Mouse (Mus musculus) limb, embryonic 14.5 days (tissue): Measurements from ENCODE around the gene Platr17. TPM values are rescaled to one million over a fixed set of nuclear protein-coding genes. Genes with fewer than 3 reads are reported as not detected.

Source experiments
- ATAC-seq: fragments of 200-750 bp; cut with Nextera tagmentation; 2 replicates; pipeline ENCODE4 v1.8.0; 2017; ENCODE audit warnings: low read depth, moderate number of reproducible peaks, moderate TSS enrichment; ENCODE audit not compliant: low FRiP score
- DNase-seq: peaks from one replicate; pipeline ENCODE4 v3.0.0-alpha.2; 2015; ENCODE audit warnings: low spot score
- H3K27ac ChIP-seq: fragments of 300-500 bp; sonication (generic); replicated peaks from 2 replicates; pipeline ENCODE4 v1.5.1; 2014; ENCODE audit warnings: low read depth, mild to moderate bottlenecking, low read length, moderate library complexity, mixed read lengths
- H3K27me3 ChIP-seq: fragments of 300-500 bp; sonication (generic); 2 replicates; pipeline ENCODE4 v1.6.1; 2014; ENCODE audit warnings: low read length, mixed read lengths; ENCODE audit not compliant: control insufficient read depth, insufficient read depth
- H3K36me3 ChIP-seq: fragments of 300-500 bp; sonication (generic); 2 replicates; pipeline ENCODE4 v1.6.1; 2014; ENCODE audit warnings: mild to moderate bottlenecking, low read length, moderate library complexity, mixed read lengths; ENCODE audit not compliant: control insufficient read depth, insufficient read depth
- H3K4me1 ChIP-seq: fragments of 300-500 bp; sonication (generic); 2 replicates; pipeline ENCODE4 v1.6.1; 2014; ENCODE audit warnings: antibody characterized with exemption, low read length, mixed read lengths; ENCODE audit not compliant: control insufficient read depth, insufficient read depth
- H3K4me2 ChIP-seq: fragments of 300-500 bp; sonication (generic); replicated peaks from 2 replicates; pipeline ENCODE4 v1.6.1; 2014; ENCODE audit warnings: low read depth, mild to moderate bottlenecking, low read length, moderate library complexity; ENCODE audit not compliant: severe bottlenecking
- H3K4me3 ChIP-seq: fragments of 300-500 bp; sonication (generic); replicated peaks from 2 replicates; pipeline ENCODE4 v1.5.1; 2014; ENCODE audit warnings: low read length
- H3K9ac ChIP-seq: fragments of 300-500 bp; sonication (generic); 2 replicates; pipeline ENCODE4 v1.6.1; 2014; ENCODE audit warnings: mild to moderate bottlenecking, low read depth, low read length, moderate library complexity; ENCODE audit not compliant: severe bottlenecking
- H3K9me3 ChIP-seq: fragments of 300-500 bp; sonication (generic); 2 replicates; pipeline ENCODE4 v1.6.1; 2016; ENCODE audit warnings: low read length; ENCODE audit not compliant: control insufficient read depth
- POLR2A ChIP-seq: fragments of 200-500 bp; IDR thresholded peaks from 2 replicates; pipeline ENCODE4 v1.8.0; 2012; ENCODE audit warnings: inconsistent platforms, mild to moderate bottlenecking, moderate library complexity, borderline replicate concordance; ENCODE audit not compliant: insufficient read depth, insufficient read length; ENCODE audit errors: extremely low read depth
- WGBS: fragments of 180-500 bp; shearing (Covaris S2); extraction: QIAGEN DNeasy Blood & Tissue Kit; methylation state at CpG from one replicate; pipeline ENCODE4 v1.1.7; 2014; 5-methylcytosine and 5-hydroxymethylcytosine counted together
- microRNA-seq: library from miRNA; unstranded; fragments of <30 nt; microRNA quantifications from one replicate; pipeline ENCODE4, GENCODE M21; 2016
- polyA plus RNA-seq, 2 experiments: library from polyadenylated mRNA; depleted of rRNA in 1 of 2; stranded (reverse) in 1 of 2; unstranded in 1 of 2; fragments of >200 nt; fragmentation: Nextera tagmentation in 1 of 2; extraction: Ambion mirVana in 1 of 2; gene quantifications; 2 replicates each; pipeline versions ENCODE4 v1.2.1 to v1.2.3; 2012 to 2014

The Platr17 gene
- polyA plus RNA-seq, 2 experiments, result 0.34 to 0.40 TPM

GRCm38 (mm10) chr17:33952879-33953278, 47.9 kb downstream of the Platr17 start:
- ATAC-seq (no peak), DNase-seq (no peak)
- WGBS, result 76% methylated on average over 4 of the region's 4 CpGs
- no peak overlapping the region for H3K27ac ChIP-seq
- no peak for TF ChIP-seq POLR2A
- no peaks in the 10 kb centered on the region for H3K27me3 ChIP-seq
- H3K36me3 ChIP-seq, result peaks cover 54% of the 10 kb centered on the region
- peak overlapping the region; percentile 21; the same call in 1 of the 2 replicates for H3K9ac ChIP-seq
- no peaks in the 10 kb centered on the region for H3K9me3 ChIP-seq
- H3K4me2 ChIP-seq, result 0 out of 2 replicates have a peak overlapping the region, but pooled peaks have one; percentile 7
- peaks cover 38% of the 10 kb centered on the region for H3K4me1 ChIP-seq
- H3K4me3 ChIP-seq, result no peak overlapping the region

- WGBS, result 88% methylated on average over 3 of the region's 3 CpGs
- Histone ChIP-seq H3K9me3 (no peaks in the 10 kb centered on the region), H3K4me1 (peaks cover 38% of the 10 kb centered on the region), H3K27ac (no peak overlapping the region), H3K4me3 (no peak overlapping the region), H3K27me3 (no peaks in the 10 kb centered on the region), H3K4me2 (no peak overlapping the region), H3K9ac (peak overlapping the region; percentile 21; the same call in 1 of the 2 replicates), H3K36me3 (peaks cover 58% of the 10 kb centered on the region)
- ATAC-seq (no peak), DNase-seq (no peak)
- TF ChIP-seq POLR2A, result no peak
Observed at GRCm38 (mm10) chr17:33953310-33953709, 48.4 kb downstream of the Platr17 start.

GRCm38 (mm10) chr17:33953961-33954565, 49.1 kb downstream of the Platr17 start:
- peak overlapping the region; percentile 96 for H3K9ac ChIP-seq
- DNase-seq (no peak), ATAC-seq (no peak)
- peak overlapping the region; percentile 91; the same call in 1 of the 2 replicates for H3K27ac ChIP-seq
- TF ChIP-seq POLR2A, result no peak
- H3K4me3 ChIP-seq, result peak overlapping the region; percentile 95
- WGBS, result 32% methylated on average over 5 of the region's 5 CpGs
- H3K4me1 ChIP-seq, result peaks cover 38% of the 10 kb centered on the region
- H3K36me3 ChIP-seq, result peaks cover 59% of the 10 kb centered on the region
- no peaks in the 10 kb centered on the region for H3K9me3 ChIP-seq
- no peaks in the 10 kb centered on the region for H3K27me3 ChIP-seq
- H3K4me2 ChIP-seq, result peak overlapping the region; percentile 99

- H3K27me3 ChIP-seq, result no peaks in the 10 kb centered on the region
- 1% methylated on average over 33 of the region's 33 CpGs for WGBS
- DNase-seq (no peak), ATAC-seq (peak; percentile 7)
- H3K27ac ChIP-seq, result peak overlapping the region; percentile 91
- H3K36me3 ChIP-seq, result peaks cover 60% of the 10 kb centered on the region
- H3K4me2 ChIP-seq, result peak overlapping the region; percentile 99
- H3K4me1 ChIP-seq, result peaks cover 38% of the 10 kb centered on the region
- no peaks in the 10 kb centered on the region for H3K9me3 ChIP-seq
- peak overlapping the region; percentile 96 for H3K9ac ChIP-seq
- TF ChIP-seq POLR2A, result no peak
- H3K4me3 ChIP-seq, result peak overlapping the region; percentile 95
Observed at GRCm38 (mm10) chr17:33954646-33955554, 50.0 kb downstream of the Platr17 start.

GRCm38 (mm10) chr17:33955555-33956214, 50.8 kb downstream of the Platr17 start, which contains the start of the genes Vps52 and Rps18:
TSS of gene Vps52 (plus strand) at chr17:33955812.
TSS of gene Rps18 (minus strand) at chr17:33956001.
- ATAC-seq (peak; percentile 88), DNase-seq (peak; percentile 99)
- TF ChIP-seq POLR2A, result peak; percentile 98; the same call in 1 of the 2 replicates
- Histone ChIP-seq H3K9me3 (no peaks in the 10 kb centered on the region), H3K27ac (peak within 1 kb of the TSS; percentile 91), H3K27me3 (no peaks in the 10 kb centered on the region), H3K36me3 (peaks cover 59% of the 10 kb centered on the region), H3K9ac (peak within 1 kb of the TSS; percentile 96), H3K4me2 (peak within 1 kb of the TSS; percentile 99), H3K4me3 (peak within 1 kb of the TSS; percentile 95), H3K4me1 (peaks cover 33% of the 10 kb centered on the region)
- WGBS, result under 1% methylated on average over 48 of the region's 50 CpGs

Small RNAs within 50 kb of the gene (microRNA-seq; reads per million reads assigned to microRNA genes)
- not detected for gene Gm27740

Other genes with a start within 250 kb of the Platr17 start
- 260 and 317 TPM in 2 replicates for gene Hnrnpm, start 218.3 kb upstream of the Platr17 start, polyA plus RNA-seq (2012; rRNA removed)
- gene Hnrnpm, start 218.3 kb upstream of the Platr17 start, polyA plus RNA-seq (2014; fragmentation: Nextera tagmentation; extraction: Ambion mirVana), result 287 and 310 TPM in 2 replicates
- 42.7 and 56.3 TPM in 2 replicates for gene March2, start 186.5 kb upstream of the Platr17 start, polyA plus RNA-seq (2012; rRNA removed)
- gene March2, start 186.5 kb upstream of the Platr17 start, polyA plus RNA-seq (2014; fragmentation: Nextera tagmentation; extraction: Ambion mirVana), result 56.2 and 58.1 TPM in 2 replicates
- gene Rab11b, start 144.6 kb upstream of the Platr17 start, polyA plus RNA-seq (2012; rRNA removed), result 312 and 394 TPM in 2 replicates
- 192 and 221 TPM in 2 replicates for gene Rab11b, start 144.6 kb upstream of the Platr17 start, polyA plus RNA-seq (2014; fragmentation: Nextera tagmentation; extraction: Ambion mirVana)
- gene Angptl4, start 123.3 kb upstream of the Platr17 start, polyA plus RNA-seq (2012; rRNA removed), result 29.7 and 32.6 TPM in 2 replicates
- gene Angptl4, start 123.3 kb upstream of the Platr17 start, polyA plus RNA-seq (2014; fragmentation: Nextera tagmentation; extraction: Ambion mirVana), result 44.2 and 61.1 TPM in 2 replicates
- gene Kank3, start 94.6 kb upstream of the Platr17 start, polyA plus RNA-seq (2012; rRNA removed), result 45.3 and 52.3 TPM in 2 replicates
- gene Kank3, start 94.6 kb upstream of the Platr17 start, polyA plus RNA-seq (2014; fragmentation: Nextera tagmentation; extraction: Ambion mirVana), result 31.1 and 32.1 TPM in 2 replicates
- 1,470 and 1,488 TPM in 2 replicates for gene Rps28, start 80.6 kb upstream of the Platr17 start, polyA plus RNA-seq (2012; rRNA removed)
- gene Rps28, start 80.6 kb upstream of the Platr17 start, polyA plus RNA-seq (2014; fragmentation: Nextera tagmentation; extraction: Ambion mirVana), result 1,253 and 1,319 TPM in 2 replicates
- gene Ndufa7, start 80.6 kb upstream of the Platr17 start, polyA plus RNA-seq (2012; rRNA removed), result 302 and 363 TPM in 2 replicates
- 505 and 530 TPM in 2 replicates for gene Ndufa7, start 80.6 kb upstream of the Platr17 start, polyA plus RNA-seq (2014; fragmentation: Nextera tagmentation; extraction: Ambion mirVana)
- gene Cd320, start 62.0 kb upstream of the Platr17 start, polyA plus RNA-seq (2012; rRNA removed), result 42.9 and 45.9 TPM in 2 replicates
- 57.9 and 59.4 TPM in 2 replicates for gene Cd320, start 62.0 kb upstream of the Platr17 start, polyA plus RNA-seq (2014; fragmentation: Nextera tagmentation; extraction: Ambion mirVana)
- gene Gm7029, start 31.3 kb upstream of the Platr17 start, polyA plus RNA-seq (2012; rRNA removed), result not detected in 2 replicates
- not detected in 2 replicates for gene Gm7029, start 31.3 kb upstream of the Platr17 start, polyA plus RNA-seq (2014; fragmentation: Nextera tagmentation; extraction: Ambion mirVana)
- 58.8 and 60.6 TPM in 2 replicates for gene Kifc1, start 14.5 kb upstream of the Platr17 start, polyA plus RNA-seq (2012; rRNA removed)
- gene Kifc1, start 14.5 kb upstream of the Platr17 start, polyA plus RNA-seq (2014; fragmentation: Nextera tagmentation; extraction: Ambion mirVana), result 6.2 and 6.7 TPM in 2 replicates
- gene Daxx, start 4.3 kb downstream of the Platr17 start, polyA plus RNA-seq (2012; rRNA removed), result 46.1 and 53.6 TPM in 2 replicates
- 40.5 and 44.1 TPM in 2 replicates for gene Daxx, start 4.3 kb downstream of the Platr17 start, polyA plus RNA-seq (2014; fragmentation: Nextera tagmentation; extraction: Ambion mirVana)
- gene Tapbp, start 10.8 kb downstream of the Platr17 start, polyA plus RNA-seq (2012; rRNA removed), result 18.7 and 23.8 TPM in 2 replicates
- 28.9 and 30.5 TPM in 2 replicates for gene Tapbp, start 10.8 kb downstream of the Platr17 start, polyA plus RNA-seq (2014; fragmentation: Nextera tagmentation; extraction: Ambion mirVana)
- gene Zbtb22, start 10.8 kb downstream of the Platr17 start, polyA plus RNA-seq (2012; rRNA removed), result 27.9 and 34.0 TPM in 2 replicates
- 10.1 and 10.8 TPM in 2 replicates for gene Zbtb22, start 10.8 kb downstream of the Platr17 start, polyA plus RNA-seq (2014; fragmentation: Nextera tagmentation; extraction: Ambion mirVana)
- gene Rgl2, start 24.4 kb downstream of the Platr17 start, polyA plus RNA-seq (2012; rRNA removed), result 193 and 265 TPM in 2 replicates
- 48.7 and 51.8 TPM in 2 replicates for gene Rgl2, start 24.4 kb downstream of the Platr17 start, polyA plus RNA-seq (2014; fragmentation: Nextera tagmentation; extraction: Ambion mirVana)
- 53.6 and 104 TPM in 2 replicates for gene Pfdn6, start 35.2 kb downstream of the Platr17 start, polyA plus RNA-seq (2012; rRNA removed)
- 135 and 142 TPM in 2 replicates for gene Pfdn6, start 35.2 kb downstream of the Platr17 start, polyA plus RNA-seq (2014; fragmentation: Nextera tagmentation; extraction: Ambion mirVana)
- 30.5 and 30.9 TPM in 2 replicates for gene Wdr46, start 35.5 kb downstream of the Platr17 start, polyA plus RNA-seq (2012; rRNA removed)
- 21.6 and 25.0 TPM in 2 replicates for gene Wdr46, start 35.5 kb downstream of the Platr17 start, polyA plus RNA-seq (2014; fragmentation: Nextera tagmentation; extraction: Ambion mirVana)
- 7.7 and 9.3 TPM in 2 replicates for gene B3galt4, start 46.4 kb downstream of the Platr17 start, polyA plus RNA-seq (2012; rRNA removed)
- 4.0 and 6.6 TPM in 2 replicates for gene B3galt4, start 46.4 kb downstream of the Platr17 start, polyA plus RNA-seq (2014; fragmentation: Nextera tagmentation; extraction: Ambion mirVana)
- 48.8 and 62.7 TPM in 2 replicates for gene Vps52, start 50.7 kb downstream of the Platr17 start, polyA plus RNA-seq (2012; rRNA removed)
- 38.6 and 43.4 TPM in 2 replicates for gene Vps52, start 50.7 kb downstream of the Platr17 start, polyA plus RNA-seq (2014; fragmentation: Nextera tagmentation; extraction: Ambion mirVana)
- 1,284 and 1,402 TPM in 2 replicates for gene Rps18, start 50.9 kb downstream of the Platr17 start, polyA plus RNA-seq (2012; rRNA removed)
- 2,129 and 2,245 TPM in 2 replicates for gene Rps18, start 50.9 kb downstream of the Platr17 start, polyA plus RNA-seq (2014; fragmentation: Nextera tagmentation; extraction: Ambion mirVana)
- 27.0 and 31.5 TPM in 2 replicates for gene H2-K1, start 95.2 kb downstream of the Platr17 start, polyA plus RNA-seq (2012; rRNA removed)
- gene H2-K1, start 95.2 kb downstream of the Platr17 start, polyA plus RNA-seq (2014; fragmentation: Nextera tagmentation; extraction: Ambion mirVana), result 17.7 and 25.5 TPM in 2 replicates
- 54.0 and 81.7 TPM in 2 replicates for gene Ring1, start 119.5 kb downstream of the Platr17 start, polyA plus RNA-seq (2012; rRNA removed)
- gene Ring1, start 119.5 kb downstream of the Platr17 start, polyA plus RNA-seq (2014; fragmentation: Nextera tagmentation; extraction: Ambion mirVana), result 7.0 and 8.4 TPM in 2 replicates
- 104 and 109 TPM in 2 replicates for gene H2-Ke6, start 122.9 kb downstream of the Platr17 start, polyA plus RNA-seq (2012; rRNA removed)
- 46.4 and 48.1 TPM in 2 replicates for gene H2-Ke6, start 122.9 kb downstream of the Platr17 start, polyA plus RNA-seq (2014; fragmentation: Nextera tagmentation; extraction: Ambion mirVana)
- 197 and 283 TPM in 2 replicates for gene Slc39a7, start 126.5 kb downstream of the Platr17 start, polyA plus RNA-seq (2012; rRNA removed)
- 132 and 133 TPM in 2 replicates for gene Slc39a7, start 126.5 kb downstream of the Platr17 start, polyA plus RNA-seq (2014; fragmentation: Nextera tagmentation; extraction: Ambion mirVana)
- 83.2 and 98.9 TPM in 2 replicates for gene Rxrb, start 126.7 kb downstream of the Platr17 start, polyA plus RNA-seq (2012; rRNA removed)
- gene Rxrb, start 126.7 kb downstream of the Platr17 start, polyA plus RNA-seq (2014; fragmentation: Nextera tagmentation; extraction: Ambion mirVana), result 29.2 and 33.6 TPM in 2 replicates
- 201 and 242 TPM in 2 replicates for gene Col11a2, start 134.3 kb downstream of the Platr17 start, polyA plus RNA-seq (2012; rRNA removed)
- gene Col11a2, start 134.3 kb downstream of the Platr17 start, polyA plus RNA-seq (2014; fragmentation: Nextera tagmentation; extraction: Ambion mirVana), result 71.6 and 72.1 TPM in 2 replicates
- gene H2-Oa, start 187.2 kb downstream of the Platr17 start, polyA plus RNA-seq (2012; rRNA removed), result 1.0 and 1.7 TPM in 2 replicates
- gene H2-Oa, start 187.2 kb downstream of the Platr17 start, polyA plus RNA-seq (2014; fragmentation: Nextera tagmentation; extraction: Ambion mirVana), result 0.70 and 0.85 TPM in 2 replicates
- 13.1 and 20.2 TPM in 2 replicates for gene H2-DMa, start 214.4 kb downstream of the Platr17 start, polyA plus RNA-seq (2012; rRNA removed)
- gene H2-DMa, start 214.4 kb downstream of the Platr17 start, polyA plus RNA-seq (2014; fragmentation: Nextera tagmentation; extraction: Ambion mirVana), result 16.8 and 19.0 TPM in 2 replicates
- gene Brd2, start 217.5 kb downstream of the Platr17 start, polyA plus RNA-seq (2012; rRNA removed), result 197 and 217 TPM in 2 replicates
- gene Brd2, start 217.5 kb downstream of the Platr17 start, polyA plus RNA-seq (2014; fragmentation: Nextera tagmentation; extraction: Ambion mirVana), result 121 and 141 TPM in 2 replicates
- 0.31 and 0.54 TPM in 2 replicates for gene H2-DMb2, start 238.2 kb downstream of the Platr17 start, polyA plus RNA-seq (2012; rRNA removed)
- gene H2-DMb2, start 238.2 kb downstream of the Platr17 start, polyA plus RNA-seq (2014; fragmentation: Nextera tagmentation; extraction: Ambion mirVana), result 0.23 and 0.36 TPM in 2 replicates
- gene H2-DMb1, start 247.9 kb downstream of the Platr17 start, polyA plus RNA-seq (2012; rRNA removed), result 4.2 and 6.9 TPM in 2 replicates
- gene H2-DMb1, start 247.9 kb downstream of the Platr17 start, polyA plus RNA-seq (2014; fragmentation: Nextera tagmentation; extraction: Ambion mirVana), result 2.4 and 2.7 TPM in 2 replicates